Mouse (Mus musculus): ENCODE data around the gene Znhit1. TPM values are rescaled to one million over a fixed set of nuclear protein-coding genes. Genes with fewer than 3 reads are reported as not detected.

Gene Znhit1
- polyA plus RNA-seq, 1 experiment from 2014 or later = 81.0 TPM

DNA sequence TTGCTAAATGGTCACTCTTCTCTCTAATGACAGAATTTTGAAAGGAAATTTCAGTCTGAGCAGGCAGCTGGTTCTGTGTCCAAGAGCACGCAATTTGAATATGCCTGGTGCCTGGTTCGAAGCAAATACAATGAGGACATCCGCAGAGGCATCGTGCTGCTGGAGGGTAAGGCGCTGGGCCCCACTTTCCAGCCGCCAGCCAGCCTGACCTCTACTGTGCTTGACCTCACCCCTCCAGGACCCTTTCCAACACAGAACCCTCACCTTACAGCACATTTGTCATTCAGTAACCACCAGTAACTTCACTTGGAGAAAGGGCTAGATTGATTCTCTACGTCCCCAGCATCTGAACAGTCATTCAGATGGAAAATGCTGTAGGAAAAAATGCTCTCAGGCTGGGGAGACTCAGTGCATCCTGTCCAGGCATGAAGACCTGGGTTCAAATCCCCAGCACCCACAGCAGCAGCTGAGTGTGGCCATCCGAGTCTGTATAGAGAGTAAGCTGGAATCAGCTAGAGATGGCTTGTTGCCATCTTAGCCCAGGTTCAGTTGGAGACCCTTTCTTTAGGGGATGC lies 24.8 kb downstream of the Znhit1 start:
- Histone ChIP-seq H3K4me2 (replicated peaks; ENCODE audit: low read depth) (peak overlapping the region; percentile 72), H3K27ac (replicated peaks) (no peak overlapping the region; the same call in 1 of the 2 replicates), H3K4me1 (replicated peaks; ENCODE audit: control insufficient read depth, insufficient read depth) (peaks cover 22% of the 10 kb centered on the region), H3K4me3 (ENCODE audit: low read depth, low read length) (peak overlapping the region; percentile 54), H3K9me3 (ENCODE audit: control insufficient read depth, low read length) (no peaks in the 10 kb centered on the region), H3K36me3 (ENCODE audit: control insufficient read depth, insufficient read depth, low read length) (peaks cover 23% of the 10 kb centered on the region; the same call in 1 of the 2 replicates), H3K27me3 (ENCODE audit: control insufficient read depth, insufficient read depth, low read length) (no peaks in the 10 kb centered on the region), H3K9ac (ENCODE audit: low read length) (peak overlapping the region; percentile 81; the same call in 1 of the 2 replicates)
- WGBS = 69% methylated on average over 8 of the region's 8 CpGs
- ATAC-seq (ENCODE audit: low FRiP score, low TSS enrichment) (no peak), DNase-seq (ENCODE audit: low spot score) (no peak)
- TF ChIP-seq CTCF (IDR thresholded peaks at IDR 0.05; ENCODE audit: low read depth) = no peak
- TF ChIP-seq EP300 (optimal IDR thresholded peaks at IDR 0.05) = no peak

- Histone ChIP-seq H3K4me1 (replicated peaks; ENCODE audit: control insufficient read depth, insufficient read depth) (peaks cover 20% of the 10 kb centered on the region), H3K9ac (ENCODE audit: low read length) (peak overlapping the region; percentile 81), H3K27me3 (ENCODE audit: control insufficient read depth, insufficient read depth, low read length) (no peaks in the 10 kb centered on the region), H3K36me3 (ENCODE audit: control insufficient read depth, insufficient read depth, low read length) (peaks cover 23% of the 10 kb centered on the region; the same call in 1 of the 2 replicates), H3K4me3 (ENCODE audit: low read depth, low read length) (peak overlapping the region; percentile 54), H3K9me3 (ENCODE audit: control insufficient read depth, low read length) (no peaks in the 10 kb centered on the region), H3K27ac (replicated peaks) (peak overlapping the region; percentile 80), H3K4me2 (replicated peaks; ENCODE audit: low read depth) (peak overlapping the region; percentile 72)
- DNase-seq (ENCODE audit: low spot score) (peak; percentile 86), ATAC-seq (ENCODE audit: low FRiP score, low TSS enrichment) (peak; percentile 65)
- TF ChIP-seq CTCF (IDR thresholded peaks at IDR 0.05; ENCODE audit: low read depth) (peak; percentile 95), EP300 (optimal IDR thresholded peaks at IDR 0.05) (no peak)
- whole genome bisulfite sequencing = 2% methylated on average over 10 of the region's 10 CpGs
These were observed 25.3 kb downstream of the Znhit1 start for GRCm38 (mm10) chr5:136962501-136962900.

DNA sequence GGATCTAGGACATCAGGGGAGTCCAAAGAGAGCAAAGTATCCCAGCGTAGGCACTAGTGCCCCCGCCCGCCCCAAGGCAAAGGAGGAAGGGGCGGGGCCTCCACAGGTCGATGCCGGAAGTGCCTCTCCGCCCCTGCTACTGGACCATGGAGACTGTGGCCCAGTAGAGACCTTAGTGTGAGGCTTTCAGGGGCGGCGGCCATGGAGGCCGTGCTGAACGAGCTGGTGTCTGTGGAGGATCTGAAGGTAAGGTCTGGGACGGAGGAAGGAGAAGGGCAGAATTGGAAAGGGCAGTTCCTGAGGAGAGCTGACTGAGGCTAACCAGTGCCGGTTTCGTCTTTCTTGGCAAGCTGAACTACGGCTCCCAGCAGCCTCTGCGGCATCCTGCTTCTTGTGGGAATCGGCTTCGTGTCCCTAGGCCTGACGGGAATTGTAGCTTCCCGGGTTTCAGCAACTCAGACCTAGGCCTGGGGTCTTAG lies 25.8 kb downstream of the Znhit1 start:
- Histone ChIP-seq H3K4me3 (ENCODE audit: low read depth, low read length) (peak overlapping the region; percentile 54), H3K27me3 (ENCODE audit: control insufficient read depth, insufficient read depth, low read length) (no peaks in the 10 kb centered on the region), H3K4me2 (replicated peaks; ENCODE audit: low read depth) (peak overlapping the region; percentile 72), H3K36me3 (ENCODE audit: control insufficient read depth, insufficient read depth, low read length) (peaks cover 23% of the 10 kb centered on the region; the same call in 1 of the 2 replicates), H3K9ac (ENCODE audit: low read length) (peak overlapping the region; percentile 81), H3K9me3 (ENCODE audit: control insufficient read depth, low read length) (no peaks in the 10 kb centered on the region), H3K4me1 (replicated peaks; ENCODE audit: control insufficient read depth, insufficient read depth) (peaks cover 17% of the 10 kb centered on the region), H3K27ac (replicated peaks) (peak overlapping the region; percentile 80)
- DNase-seq (ENCODE audit: low spot score) (peak; percentile 92), ATAC-seq (ENCODE audit: low FRiP score, low TSS enrichment) (peak; percentile 86)
- no peak for TF ChIP-seq CTCF (IDR thresholded peaks at IDR 0.05; ENCODE audit: low read depth)
- no peak for TF ChIP-seq EP300 (optimal IDR thresholded peaks at IDR 0.05)
- under 1% methylated on average over 20 of the region's 20 CpGs for WGBS

- WGBS = 27% methylated on average over 5 of the region's 5 CpGs
- ATAC-seq (ENCODE audit: low FRiP score, low TSS enrichment) (peak; percentile 1; the same call in 1 of the 2 replicates), DNase-seq (ENCODE audit: low spot score) (no peak)
These were observed 26.4 kb downstream of the Znhit1 start for GRCm38 (mm10) chr5:136961334-136961982.

DNA sequence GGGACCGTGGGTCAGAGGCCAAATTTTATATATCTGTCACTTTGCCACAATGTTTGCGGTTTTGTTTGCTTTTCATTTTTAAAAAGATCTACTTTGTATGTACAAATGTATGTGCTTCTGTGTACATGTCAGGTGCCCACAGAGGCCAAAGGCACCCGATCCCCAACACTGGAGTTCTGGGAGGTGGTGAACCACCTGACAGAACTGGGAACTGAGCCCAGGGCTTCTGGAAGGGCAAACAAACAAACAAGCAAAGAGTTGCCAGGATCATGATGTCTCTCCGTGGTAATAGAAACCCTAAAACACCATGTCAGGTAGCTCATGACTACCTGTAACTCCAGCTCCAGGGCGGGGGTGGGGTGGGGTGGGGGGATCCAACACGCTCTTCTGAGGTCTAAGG lies 27.8 kb downstream of the Znhit1 start:
- TF ChIP-seq CTCF (IDR thresholded peaks at IDR 0.05; ENCODE audit: low read depth) (no peak), EP300 (optimal IDR thresholded peaks at IDR 0.05) (no peak)
- no peak for ATAC-seq (ENCODE audit: low FRiP score, low TSS enrichment)

More at GRCm38 (mm10) chr5:136961334-136961982, 26.4 kb downstream of the Znhit1 start:
- Histone ChIP-seq H3K27me3 (ENCODE audit: control insufficient read depth, insufficient read depth, low read length) (no peaks in the 10 kb centered on the region), H3K4me3 (ENCODE audit: low read depth, low read length) (peak overlapping the region; percentile 54), H3K27ac (replicated peaks) (peak overlapping the region; percentile 80), H3K9me3 (ENCODE audit: control insufficient read depth, low read length) (no peaks in the 10 kb centered on the region), H3K9ac (ENCODE audit: low read length) (peak overlapping the region; percentile 81), H3K36me3 (ENCODE audit: control insufficient read depth, insufficient read depth, low read length) (peaks cover 23% of the 10 kb centered on the region; the same call in 1 of the 2 replicates), H3K4me2 (replicated peaks; ENCODE audit: low read depth) (peak overlapping the region; percentile 72), H3K4me1 (replicated peaks; ENCODE audit: control insufficient read depth, insufficient read depth) (peaks cover 11% of the 10 kb centered on the region; the same call in 1 of the 2 replicates)
- no peak for TF ChIP-seq CTCF (IDR thresholded peaks at IDR 0.05; ENCODE audit: low read depth)
- no peak for TF ChIP-seq EP300 (optimal IDR thresholded peaks at IDR 0.05)

More for the DNA sequence above, 27.8 kb downstream of the Znhit1 start:
- Histone ChIP-seq H3K9me3 (ENCODE audit: control insufficient read depth, low read length) (no peaks in the 10 kb centered on the region), H3K4me1 (replicated peaks; ENCODE audit: control insufficient read depth, insufficient read depth) (peaks cover 6% of the 10 kb centered on the region; the same call in 1 of the 2 replicates), H3K27me3 (ENCODE audit: control insufficient read depth, insufficient read depth, low read length) (no peaks in the 10 kb centered on the region), H3K4me3 (ENCODE audit: low read depth, low read length) (no peak overlapping the region), H3K9ac (ENCODE audit: low read length) (no peak overlapping the region), H3K4me2 (replicated peaks; ENCODE audit: low read depth) (no peak overlapping the region), H3K27ac (replicated peaks) (no peak overlapping the region), H3K36me3 (ENCODE audit: control insufficient read depth, insufficient read depth, low read length) (peaks cover 16% of the 10 kb centered on the region; the same call in 1 of the 2 replicates)
- 87% methylated on average over 6 of the region's 6 CpGs for WGBS
- DNase-seq (ENCODE audit: low spot score) = no peak
